Mouse (Mus musculus) erythroblast, adult 5-6 weeks (primary cell): Measurements from ENCODE around the gene Fam78b. TPM values are rescaled to one million over a fixed set of nuclear protein-coding genes. Genes with fewer than 3 reads are reported as not detected.

Experiments
- ATAC-seq: replicated peaks from 2 replicates; pipeline ENCODE4 v1.8.0; 2016; ENCODE audit warnings: moderate number of reproducible peaks, mild to moderate bottlenecking, moderate TSS enrichment, inconsistent platforms; ENCODE audit not compliant: poor library complexity, low FRiP score, severe bottlenecking
- total RNA-seq, 2 experiments: library from RNA; stranded (forward) in 1 of 2; stranded (reverse) in 1 of 2; fragments of 150-400 nt in 1 of 2; fragments of 200-764, 138-1000 nt in 1 of 2; gene quantifications; 2 replicates each; pipeline versions ENCODE4 v1.2.3 to v1.2.4; 2015 to 2017; ENCODE audit warnings: low replicate concordance in 2 of 2

The Fam78b gene
- total RNA-seq, 2 experiments from 2014 or later, result not detected

GRCm38 (mm10) chr1:167024961-167025360, 23.7 kb downstream of the Fam78b start:
- no peak for ATAC-seq

GRCm38 (mm10) chr1:167032046-167032648, 30.9 kb downstream of the Fam78b start:
- ATAC-seq, result no peak

GRCm38 (mm10) chr1:167034435-167034834, 33.2 kb downstream of the Fam78b start:
- no peak for ATAC-seq

GRCm38 (mm10) chr1:167042558-167042957, 41.3 kb downstream of the Fam78b start:
- ATAC-seq, result no peak

GRCm38 (mm10) chr1:167046169-167046927, 45.1 kb downstream of the Fam78b start:
- no peak for ATAC-seq

GRCm38 (mm10) chr1:167050859-167051258, 49.6 kb downstream of the Fam78b start:
- no peak for ATAC-seq

- ATAC-seq, result no peak
Observed at GRCm38 (mm10) chr1:167054029-167054428, 52.8 kb downstream of the Fam78b start.

GRCm38 (mm10) chr1:167057543-167057942, 56.3 kb downstream of the Fam78b start:
- ATAC-seq, result no peak

- ATAC-seq, result no peak
Observed at GRCm38 (mm10) chr1:167059550-167060285, 58.5 kb downstream of the Fam78b start.

- no peak for ATAC-seq
Observed at GRCm38 (mm10) chr1:167063971-167064370, 62.8 kb downstream of the Fam78b start.

- ATAC-seq, result no peak
Observed at GRCm38 (mm10) chr1:167065541-167065940, 64.3 kb downstream of the Fam78b start.

GRCm38 (mm10) chr1:167065986-167066385, 64.8 kb downstream of the Fam78b start:
- ATAC-seq, result no peak

GRCm38 (mm10) chr1:167066933-167067341, 65.7 kb downstream of the Fam78b start:
- no peak for ATAC-seq

- ATAC-seq, result no peak
Observed at GRCm38 (mm10) chr1:167069741-167070140, 68.5 kb downstream of the Fam78b start.

- no peak for ATAC-seq
Observed at GRCm38 (mm10) chr1:167070306-167070705, 69.1 kb downstream of the Fam78b start.

- no peak for ATAC-seq
Observed at GRCm38 (mm10) chr1:167075726-167076125, 74.5 kb downstream of the Fam78b start.

- no peak for ATAC-seq
Observed at GRCm38 (mm10) chr1:167079476-167079875, 78.3 kb downstream of the Fam78b start.

GRCm38 (mm10) chr1:167081946-167082345, 80.7 kb downstream of the Fam78b start:
- ATAC-seq, result no peak

GRCm38 (mm10) chr1:167082506-167083100, 81.4 kb downstream of the Fam78b start:
- ATAC-seq, result no peak

GRCm38 (mm10) chr1:167083181-167083580, 82.0 kb downstream of the Fam78b start:
- no peak for ATAC-seq
